Mouse (Mus musculus): ENCODE results near the gene Txndc2.
A peak's percentile ranks its signal among the peaks of the same experiment; 100 is the strongest.

Txndc2 gene

GRCm38 (mm10) chr17:65612391-65613141 lies 29.4 kb downstream of the Txndc2 start:
- DNase-seq (ENCODE audit: low spot score in 2 of 2), result peak; percentile 62 to 64

DNA sequence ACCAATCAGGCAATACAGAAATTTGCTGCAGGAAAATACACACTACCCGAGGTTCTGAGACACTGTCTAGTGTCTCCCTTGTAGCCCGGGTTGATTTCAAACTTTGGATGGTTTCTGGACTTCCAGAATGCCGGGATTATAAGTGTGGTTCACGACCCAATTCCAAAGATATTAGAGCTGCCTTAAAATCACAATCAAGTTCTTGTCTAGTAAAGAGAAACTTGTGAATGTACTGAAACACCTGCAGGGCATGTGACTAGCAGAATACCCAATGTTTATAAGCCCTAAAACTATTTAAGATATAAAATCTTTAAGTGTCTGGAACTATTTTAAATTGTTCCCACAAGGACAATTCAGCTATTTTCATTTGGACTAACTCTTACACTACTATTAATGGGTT lies 30.2 kb downstream of the Txndc2 start:
- no peak for DNase-seq (ENCODE audit: low spot score in 2 of 2)

GRCm38 (mm10) chr17:65608743-65609142 lies 33.2 kb downstream of the Txndc2 start:
- DNase-seq (ENCODE audit: low spot score in 2 of 2), result no peak

GRCm38 (mm10) chr17:65608312-65608687 lies 33.7 kb downstream of the Txndc2 start:
- DNase-seq (ENCODE audit: low spot score in 2 of 2), result no peak

DNA sequence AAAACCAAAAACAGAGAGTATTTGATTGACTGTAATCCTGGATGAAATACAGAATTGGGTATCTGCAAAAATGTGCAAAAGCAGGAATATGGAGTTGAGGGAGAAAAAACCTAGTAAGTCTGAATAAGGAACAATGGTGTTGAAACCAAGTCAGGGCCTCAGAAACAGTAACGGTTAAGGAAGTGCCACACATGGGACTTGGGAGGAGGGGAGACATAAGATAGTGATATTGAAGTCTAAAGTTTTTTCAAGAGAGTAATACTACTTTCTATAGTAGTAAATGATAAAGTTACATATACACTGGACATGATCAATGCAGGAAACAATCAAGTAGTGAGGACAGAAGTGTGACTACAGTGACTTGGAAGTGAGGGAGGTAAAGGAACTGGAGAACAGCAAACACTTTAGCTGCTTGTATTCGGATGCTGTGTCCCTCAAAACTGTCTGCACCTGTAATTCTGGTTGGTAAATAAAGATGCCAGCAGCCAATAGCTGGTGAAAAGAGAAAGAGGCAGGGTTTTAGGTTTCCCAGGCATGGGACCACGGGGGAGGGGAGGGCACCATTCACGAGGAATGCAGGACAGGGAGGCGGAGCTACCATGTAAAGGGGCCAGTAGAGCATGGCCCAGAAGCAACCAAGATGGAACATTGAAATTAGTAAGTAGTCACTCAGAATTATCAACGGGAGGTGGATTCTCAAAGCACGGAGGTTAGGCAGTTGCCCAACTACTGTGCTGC lies 34.2 kb downstream of the Txndc2 start:
- no peak for DNase-seq (ENCODE audit: low spot score in 2 of 2)

DNA sequence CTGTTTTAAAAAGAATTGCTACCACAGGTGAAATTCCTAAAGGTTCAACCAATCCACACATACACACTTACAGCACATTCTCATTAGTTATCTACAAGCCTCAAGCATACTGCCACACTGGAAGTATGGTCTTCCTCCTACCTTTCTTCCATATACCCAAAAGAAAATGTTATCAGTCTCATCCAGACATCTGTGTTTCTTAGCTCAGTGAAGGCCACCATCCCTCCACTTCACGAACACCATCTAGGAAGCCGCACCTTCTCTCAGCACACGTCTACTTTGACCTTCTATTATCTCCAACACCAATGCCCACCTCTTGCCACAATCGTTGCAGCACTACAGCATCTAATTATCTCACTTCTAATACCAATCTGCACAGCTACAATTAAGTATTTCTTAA lies 36.0 kb downstream of the Txndc2 start:
- no peak for DNase-seq (ENCODE audit: low spot score in 2 of 2)

DNA sequence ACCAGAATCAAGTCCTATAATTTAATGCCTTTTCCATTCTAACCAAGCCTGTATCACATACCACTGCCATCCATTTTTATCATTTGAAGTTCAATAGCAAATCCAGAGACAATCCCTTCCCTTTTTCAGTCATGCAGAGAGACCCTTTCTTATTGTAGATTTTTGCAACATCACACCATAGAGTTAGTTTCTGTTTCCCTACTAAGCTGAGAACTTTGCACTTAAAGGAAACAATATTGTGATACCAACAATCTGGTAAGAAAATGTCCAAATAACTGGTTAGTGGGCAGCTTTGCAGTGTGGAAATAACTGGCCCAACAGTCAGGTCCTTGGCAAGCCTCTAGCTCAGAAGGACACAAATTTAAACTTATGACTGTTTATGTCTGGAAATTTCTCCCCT lies 37.1 kb downstream of the Txndc2 start:
- no peak for DNase-seq (ENCODE audit: low spot score in 2 of 2)

GRCm38 (mm10) chr17:65604315-65604714 lies 37.7 kb downstream of the Txndc2 start:
- no peak for DNase-seq (ENCODE audit: low spot score in 2 of 2)

DNA sequence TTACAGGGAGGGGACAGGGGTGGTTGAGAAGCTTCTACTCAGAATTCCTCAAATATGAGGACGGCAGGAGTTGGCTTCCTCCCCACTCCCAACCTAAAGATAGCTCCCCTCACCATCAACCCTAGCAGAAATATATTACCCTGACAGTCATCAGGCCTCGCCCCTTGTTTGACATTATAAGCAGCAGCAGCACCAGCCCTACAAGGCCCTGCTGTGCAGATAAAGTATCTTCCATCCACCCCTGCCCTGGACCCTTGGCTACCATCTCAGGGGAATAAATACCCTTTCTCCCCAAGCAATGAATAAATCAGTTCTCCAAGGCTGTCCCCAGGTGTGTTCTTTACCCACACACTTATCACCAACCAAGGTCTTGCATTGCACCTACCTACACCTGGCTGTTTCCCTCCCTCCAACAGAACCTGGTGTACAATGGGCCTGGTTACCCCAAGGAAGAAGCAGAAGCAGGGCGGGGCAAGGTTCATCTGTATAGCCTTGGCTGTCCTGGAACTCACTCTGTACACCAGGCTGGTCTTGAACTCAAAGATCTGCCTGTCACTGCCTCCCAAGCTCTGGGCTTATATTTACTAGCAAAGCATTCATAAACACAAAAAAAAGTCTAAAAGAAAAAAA lies 44.0 kb downstream of the Txndc2 start:
- no peak for DNase-seq (ENCODE audit: low spot score in 2 of 2)

GRCm38 (mm10) chr17:65594687-65595086 lies 47.3 kb downstream of the Txndc2 start:
- DNase-seq (ENCODE audit: low spot score in 2 of 2), result no peak
